Mouse (Mus musculus) lung, postnatal 14 days (tissue): Measurements from ENCODE around the gene Vps8.
A peak's percentile ranks its signal among the peaks of the same experiment; 100 is the strongest.
"Not testable (repeated sequence)": the region's sequence is repeated elsewhere in the genome, so short reads cannot be mapped to it uniquely, and the experiment has no call there.

Experiments used
- DNase-seq: peaks from one replicate; pipeline ENCODE4 v3.0.0; 2021

Gene Vps8

DNA sequence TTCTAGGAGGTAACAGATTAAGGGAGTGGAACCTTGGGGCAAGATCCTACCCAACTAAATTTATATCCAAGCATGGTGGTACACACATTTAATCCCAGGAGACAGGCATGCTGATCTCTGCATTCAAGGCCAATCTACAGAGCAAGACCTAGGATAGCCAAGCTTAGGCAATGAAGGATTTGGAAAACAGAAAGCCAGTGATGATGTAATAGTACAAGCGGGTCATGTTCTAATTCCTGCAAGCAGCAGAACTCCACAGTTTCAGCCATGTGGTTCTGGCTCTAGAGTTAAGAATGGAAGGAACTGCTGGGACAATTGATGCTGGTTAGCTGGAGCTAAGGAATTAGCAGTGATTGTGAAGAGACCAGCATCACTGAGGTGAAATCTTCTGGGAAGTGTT is 250.7 kb downstream of the Vps8 start:
- DNase-seq: not testable (repeated sequence)

DNA sequence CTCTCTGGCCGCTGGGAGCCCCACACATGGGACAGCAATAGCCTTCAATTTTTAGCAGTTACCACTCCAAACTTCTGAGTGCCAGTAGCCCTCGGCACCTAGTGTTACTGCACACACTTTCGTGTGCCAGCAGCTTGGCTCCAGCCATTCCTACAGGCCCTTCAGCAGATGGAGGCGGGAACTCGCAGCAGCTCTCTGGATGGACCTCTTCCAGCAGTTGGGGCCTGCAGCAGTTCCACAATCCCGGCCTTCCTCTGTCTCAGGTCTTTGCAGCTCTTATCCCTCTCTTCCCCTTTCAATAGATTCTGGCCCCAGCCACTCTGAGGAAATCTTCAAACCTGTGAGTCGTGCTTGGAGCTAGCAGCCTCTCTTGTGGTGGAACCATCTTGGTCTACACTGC is 253.9 kb downstream of the Vps8 start:
- no peak for DNase-seq

- DNase-seq: no peak
Measured at GRCm38 (mm10) chr16:21687406-21687805, 264.5 kb downstream of the Vps8 start.

DNA sequence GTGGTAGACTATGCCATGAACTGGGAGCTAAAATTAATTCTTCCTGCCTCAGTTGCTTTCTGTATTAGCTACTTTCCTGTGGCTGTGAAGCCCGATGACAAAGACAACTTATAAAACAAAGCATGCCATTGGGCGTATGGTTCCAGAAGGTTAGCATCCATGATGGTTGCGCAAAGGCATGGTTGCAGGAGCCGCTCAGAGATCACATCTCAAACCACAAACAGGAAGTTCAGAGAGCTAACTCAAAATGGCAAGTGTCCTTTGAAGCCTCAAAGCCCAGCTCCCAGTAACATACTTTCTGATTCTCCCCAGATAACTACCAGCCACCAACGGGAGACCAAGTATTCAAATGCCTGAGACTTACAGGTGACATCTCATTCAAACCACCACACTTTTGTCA is 266.2 kb downstream of the Vps8 start:
- DNase-seq: no peak

DNA sequence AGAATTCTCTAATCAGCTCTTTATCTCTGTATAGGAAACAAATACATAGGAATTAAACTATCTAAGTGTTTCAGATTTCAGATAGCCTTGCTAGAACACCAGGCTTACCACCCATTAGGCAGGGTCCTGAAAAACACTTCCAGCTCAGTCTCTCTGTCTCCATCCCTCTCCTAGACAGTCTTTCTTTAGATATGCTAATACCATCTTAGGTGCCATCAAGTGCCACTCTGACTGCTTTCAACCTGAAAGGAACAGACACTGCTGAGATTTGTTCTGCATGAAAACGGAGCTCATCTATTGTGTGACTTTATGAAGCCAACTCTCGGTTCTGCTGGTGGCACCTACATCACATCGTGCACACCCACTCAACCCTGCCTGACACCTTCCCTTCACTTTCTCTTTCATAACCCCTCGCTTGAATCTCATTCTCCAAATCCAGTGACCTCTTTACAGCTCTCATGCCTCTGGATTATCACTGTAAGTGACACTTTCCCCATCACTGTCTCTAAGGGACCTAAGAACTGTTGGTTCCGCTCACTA is 267.4 kb downstream of the Vps8 start:
- DNase-seq: no peak

- DNase-seq: peak; percentile 50
Measured at GRCm38 (mm10) chr16:21693981-21694462, 271.1 kb downstream of the Vps8 start.
